Mouse (Mus musculus) thymus, postnatal 4 days (tissue): Measurements from ENCODE around the gene Ahcy.
"Not testable (repeated sequence)": the region's sequence is repeated elsewhere in the genome, so short reads cannot be mapped to it uniquely, and the experiment has no call there.

Experiments used
- DNase-seq: peaks from one replicate; pipeline ENCODE4 v3.0.0; 2021

Ahcy gene

GRCm38 (mm10) chr2:155018762-155019641 is 55.3 kb downstream of the Ahcy start:
- peak; percentile 77 for DNase-seq

GRCm38 (mm10) chr2:155018251-155018755 is 56.0 kb downstream of the Ahcy start, which contains the start of gene Gm14226:
Gm14226 (plus strand) TSS chr2:155018266.
- DNase-seq = not testable (repeated sequence)

DNA sequence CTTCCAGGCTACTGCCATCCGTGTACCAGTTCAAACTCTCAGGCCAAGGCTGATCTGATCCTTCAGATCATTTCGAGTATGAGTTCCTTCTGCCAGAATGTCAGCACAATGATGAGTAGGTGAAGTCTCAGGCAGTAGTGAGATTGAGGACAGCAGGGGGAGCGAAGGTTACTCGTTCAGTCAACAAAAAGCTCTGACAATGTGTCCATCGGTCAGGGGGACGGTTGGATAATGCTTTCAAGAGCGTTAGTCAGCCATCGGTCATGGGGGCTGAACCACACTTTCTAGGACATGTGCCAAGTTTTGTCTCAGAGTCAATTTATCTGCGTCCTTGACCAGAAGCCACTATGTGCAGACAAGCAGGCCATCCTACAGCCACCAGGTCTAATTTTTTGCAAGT is 57.5 kb downstream of the Ahcy start:
- DNase-seq = not testable (repeated sequence)

DNA sequence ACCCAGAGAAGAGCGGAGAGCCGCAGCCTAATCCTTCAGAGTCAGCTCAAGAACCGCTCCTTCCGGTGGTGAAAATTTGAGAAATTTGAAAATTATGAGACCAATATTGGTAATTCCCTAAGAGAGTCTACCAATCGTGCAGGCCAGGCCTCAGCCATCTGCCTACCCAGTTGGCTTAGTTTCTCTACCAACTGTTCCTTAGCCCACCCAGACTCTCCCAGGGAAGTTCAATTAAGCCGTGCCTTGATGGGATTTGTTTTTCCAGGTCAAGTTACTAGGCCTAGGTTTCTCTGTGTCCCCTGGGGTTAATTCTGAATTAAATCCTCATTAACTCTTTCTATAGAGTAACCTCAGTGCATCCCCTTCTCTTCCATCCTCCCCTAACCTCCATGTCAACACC is 61.3 kb downstream of the Ahcy start:
- DNase-seq = no peak

DNA sequence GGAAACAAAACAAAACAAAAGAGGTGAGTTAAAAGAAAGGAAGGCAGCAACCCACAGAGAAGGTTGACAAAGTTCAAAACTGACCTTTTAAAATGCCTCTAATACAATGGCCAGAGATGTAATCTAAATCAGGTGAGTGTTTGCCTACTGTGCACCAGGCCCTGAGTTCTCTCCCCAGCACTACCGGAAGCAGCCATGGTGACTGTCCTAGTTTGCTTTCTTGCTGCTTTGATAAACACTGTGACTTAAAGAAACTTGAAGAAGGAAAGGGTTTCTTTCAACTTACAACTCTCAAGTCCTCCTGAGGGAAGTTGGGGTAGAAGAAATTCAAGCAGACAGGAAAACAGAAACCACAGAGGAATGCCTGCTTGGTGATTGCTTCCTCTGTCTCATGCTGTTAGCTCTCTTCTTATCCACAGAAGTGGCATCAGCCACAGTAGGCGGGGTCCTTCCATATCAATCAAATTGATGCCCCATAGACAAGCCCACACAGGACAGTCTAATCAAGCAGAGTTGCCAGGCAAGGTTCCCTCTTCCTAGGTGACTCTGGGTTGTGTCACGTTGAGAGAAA is 63.1 kb downstream of the Ahcy start:
- DNase-seq = peak; percentile 59
